Mouse (Mus musculus): Measurements from ENCODE around the gene Wdr92. TPM values are rescaled to one million over a fixed set of nuclear protein-coding genes. Genes with fewer than 3 reads are reported as not detected.
"Not testable (repeated sequence)": the region's sequence is repeated elsewhere in the genome, so short reads cannot be mapped to it uniquely, and the experiment has no call there.

Gene Wdr92
- polyA plus RNA-seq, 1 experiment from 2014 or later, result 20.9 TPM

DNA sequence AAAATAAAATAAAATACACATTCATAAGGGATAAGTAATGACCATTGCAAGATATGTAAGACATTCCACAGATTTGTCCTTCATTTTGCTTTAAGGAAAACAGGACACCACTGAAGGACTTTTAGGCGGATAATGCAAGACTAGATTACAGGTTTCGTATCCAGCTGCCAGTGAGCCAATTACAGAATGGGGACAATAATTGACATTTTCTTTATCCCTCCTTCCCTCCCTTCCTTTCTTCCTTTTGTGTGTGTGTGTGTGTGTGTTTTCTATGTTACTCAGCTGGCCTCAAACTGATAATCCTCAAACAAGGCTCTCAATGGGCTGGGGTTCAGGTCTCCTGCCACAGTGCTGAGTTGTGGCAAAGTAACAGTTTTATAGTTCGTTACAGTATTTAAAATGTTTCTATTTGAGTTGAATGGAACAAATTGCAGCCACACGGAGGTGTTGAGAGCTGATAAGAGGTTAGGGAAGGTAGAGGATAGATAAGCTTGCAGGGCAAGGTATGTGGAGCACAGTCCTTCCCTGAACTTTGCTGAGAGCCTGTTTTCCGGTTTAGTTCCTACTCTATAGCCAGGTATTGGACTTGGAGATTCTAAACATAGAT is 31.1 kb downstream of the Wdr92 start:
- Histone ChIP-seq H3K36me3 (peaks cover 8% of the 10 kb centered on the region; the same call in 1 of the 2 replicates), H3K4me2 (peak overlapping the region; percentile 68), H3K9ac (no peak overlapping the region), H3K4me1 (replicated peaks) (peaks cover 29% of the 10 kb centered on the region), H3K27ac (replicated peaks) (no peak overlapping the region), H3K27me3 (no peaks in the 10 kb centered on the region), H3K4me3 (peak overlapping the region; percentile 72; the same call in 1 of the 2 replicates), H3K9me3 (no peaks in the 10 kb centered on the region)
- 86% methylated on average over 5 of the region's 5 CpGs for WGBS
- no peak for ATAC-seq (ENCODE audit: low read depth)

GRCm38 (mm10) chr11:17215475-17215874 is 33.6 kb downstream of the Wdr92 start:
- ATAC-seq (ENCODE audit: low read depth), result no peak
- H3K36me3 ChIP-seq, result 0 out of 2 replicates have a peak, but pooled peaks cover under 1% of the 10 kb centered on the region
- no peak overlapping the region for H3K4me2 ChIP-seq
- H3K4me3 ChIP-seq, result no peak overlapping the region
- no peak overlapping the region for H3K9ac ChIP-seq
- 91% methylated on average over 3 of the region's 3 CpGs for WGBS
- no peaks in the 10 kb centered on the region for H3K9me3 ChIP-seq
- no peaks in the 10 kb centered on the region for H3K27me3 ChIP-seq
- H3K4me1 ChIP-seq (replicated peaks), result peaks cover 22% of the 10 kb centered on the region
- no peak overlapping the region for H3K27ac ChIP-seq (replicated peaks)

DNA sequence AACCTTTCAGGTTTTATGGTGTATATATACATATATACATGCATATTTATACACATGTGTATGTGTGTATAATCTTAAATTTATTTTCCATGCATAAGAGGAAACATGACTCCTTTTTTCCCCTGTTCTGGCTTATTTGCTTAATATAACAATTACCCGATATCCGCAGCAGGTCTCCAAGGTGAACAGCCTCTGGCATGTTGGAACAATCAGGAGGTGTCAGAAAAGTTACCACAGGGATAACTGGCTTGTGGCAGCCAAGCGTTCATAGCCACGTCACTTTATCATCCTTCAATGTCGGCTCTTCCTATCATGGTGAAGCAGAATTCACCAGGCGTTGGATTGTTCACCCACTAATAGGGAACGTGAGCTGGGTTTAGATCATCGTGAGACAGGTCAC is 39.2 kb downstream of the Wdr92 start:
- WGBS, result 96% methylated on average over 8 of the region's 8 CpGs
- Histone ChIP-seq H3K9me3 (no peaks in the 10 kb centered on the region), H3K4me1 (replicated peaks) (no peaks in the 10 kb centered on the region), H3K36me3 (peaks cover 36% of the 10 kb centered on the region), H3K27ac (replicated peaks) (no peak overlapping the region), H3K4me2 (no peak overlapping the region), H3K9ac (no peak overlapping the region), H3K4me3 (no peak overlapping the region), H3K27me3 (no peaks in the 10 kb centered on the region)
- no peak for ATAC-seq (ENCODE audit: low read depth)

DNA sequence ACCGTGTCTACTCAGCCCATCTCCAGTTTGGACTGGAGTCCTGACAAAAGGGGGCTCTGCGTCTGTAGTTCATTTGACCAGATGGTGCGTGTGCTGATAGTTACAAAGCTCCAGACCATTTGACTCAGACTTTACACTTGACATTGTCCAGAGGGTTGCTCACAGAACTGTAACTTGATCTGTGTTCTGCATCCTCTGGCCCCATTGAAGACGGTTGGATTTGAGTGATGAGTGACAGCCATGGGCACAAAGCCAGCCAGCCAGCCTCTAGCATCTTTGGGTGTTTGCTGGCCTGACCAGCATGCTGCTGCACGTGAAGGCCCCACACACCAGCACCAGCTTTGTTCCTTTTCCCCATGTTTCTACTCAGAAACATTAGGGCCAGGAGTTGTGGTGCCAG is 50.9 kb downstream of the Wdr92 start:
- Histone ChIP-seq H3K9ac (no peak overlapping the region), H3K9me3 (no peaks in the 10 kb centered on the region), H3K27ac (replicated peaks) (no peak overlapping the region), H3K4me3 (no peak overlapping the region), H3K36me3 (peaks cover 56% of the 10 kb centered on the region), H3K4me2 (no peak overlapping the region), H3K4me1 (replicated peaks) (no peaks in the 10 kb centered on the region), H3K27me3 (no peaks in the 10 kb centered on the region)
- no peak for ATAC-seq (ENCODE audit: low read depth)
- 85% methylated on average over 5 of the region's 5 CpGs for WGBS

DNA sequence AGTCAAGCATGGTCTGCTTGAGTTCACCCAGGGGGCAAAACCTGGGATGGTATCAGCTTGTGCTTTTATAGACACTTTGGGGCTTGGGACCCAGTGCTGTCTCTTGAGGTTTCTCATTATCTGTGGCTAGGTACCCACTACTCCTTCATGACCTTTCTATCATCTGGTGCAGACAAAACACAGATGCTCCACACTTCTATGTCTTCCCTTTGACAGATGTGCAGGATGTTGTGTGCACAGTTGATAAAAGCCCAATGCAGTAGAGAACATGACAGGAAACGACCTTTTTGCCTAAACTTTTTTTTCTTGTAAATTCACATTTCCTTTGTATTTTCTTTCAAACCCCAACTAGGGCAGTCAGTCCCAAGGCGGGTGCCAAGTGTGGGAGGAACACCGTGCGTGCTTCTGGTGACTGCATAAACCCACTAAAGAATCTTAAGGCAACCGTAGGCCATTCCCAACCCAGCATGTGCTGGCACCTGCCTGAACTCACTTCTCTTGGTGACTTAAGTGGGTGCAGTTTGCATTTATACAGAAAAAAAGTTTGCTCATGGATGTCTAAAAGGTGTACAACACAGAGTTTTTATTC is 54.6 kb downstream of the Wdr92 start:
- H3K4me2 ChIP-seq, result no peak overlapping the region
- H3K36me3 ChIP-seq, result peaks cover 37% of the 10 kb centered on the region
- 91% methylated on average over 5 of the region's 5 CpGs for WGBS
- no peaks in the 10 kb centered on the region for H3K27me3 ChIP-seq
- no peaks in the 10 kb centered on the region for H3K9me3 ChIP-seq
- ATAC-seq (ENCODE audit: low read depth), result no peak
- no peak overlapping the region for H3K27ac ChIP-seq (replicated peaks)
- H3K4me1 ChIP-seq (replicated peaks), result no peaks in the 10 kb centered on the region
- H3K9ac ChIP-seq, result no peak overlapping the region
- no peak overlapping the region for H3K4me3 ChIP-seq

- not testable (repeated sequence) for H3K27me3 ChIP-seq; H3K4me3 ChIP-seq; H3K4me1 ChIP-seq (replicated peaks); H3K27ac ChIP-seq (replicated peaks); H3K9me3 ChIP-seq; H3K9ac ChIP-seq; H3K4me2 ChIP-seq; ATAC-seq (ENCODE audit: low read depth)
- WGBS, result 88% methylated on average over 5 of the region's 5 CpGs
- peaks cover 21% of the 10 kb centered on the region for H3K36me3 ChIP-seq
Observed at GRCm38 (mm10) chr11:17238598-17238997, 56.7 kb downstream of the Wdr92 start.

DNA sequence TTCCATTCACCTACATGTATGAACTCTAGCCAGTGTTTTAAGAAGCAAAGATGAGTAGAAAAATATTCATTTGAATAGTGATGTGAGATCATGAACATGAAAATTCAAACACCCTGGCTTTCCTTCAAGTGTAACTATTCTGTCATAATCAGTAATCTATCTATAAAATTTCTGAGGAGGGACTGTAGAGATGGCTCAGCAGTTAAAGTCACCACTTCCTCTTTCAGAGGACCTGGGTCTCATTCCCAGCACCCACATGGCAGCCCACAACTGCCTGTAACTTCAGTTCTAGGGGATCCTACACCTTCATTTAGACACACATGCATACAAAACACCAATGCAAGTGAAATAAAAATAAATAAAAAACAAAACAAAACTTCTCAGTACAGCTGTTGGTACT is 66.8 kb downstream of the Wdr92 start:
- H3K4me1 ChIP-seq (replicated peaks), result no peaks in the 10 kb centered on the region
- no peak overlapping the region for H3K4me3 ChIP-seq
- H3K27me3 ChIP-seq, result no peaks in the 10 kb centered on the region
- ATAC-seq (ENCODE audit: low read depth), result no peak
- H3K9me3 ChIP-seq, result no peaks in the 10 kb centered on the region
- no peak overlapping the region for H3K9ac ChIP-seq
- no peak overlapping the region for H3K4me2 ChIP-seq
- no peaks in the 10 kb centered on the region for H3K36me3 ChIP-seq
- no peak overlapping the region for H3K27ac ChIP-seq (replicated peaks)

- Histone ChIP-seq H3K9me3 (no peaks in the 10 kb centered on the region), H3K27ac (replicated peaks) (peak overlapping the region; percentile 89; the same call in 1 of the 2 replicates), H3K4me1 (replicated peaks) (peaks cover 24% of the 10 kb centered on the region), H3K27me3 (no peaks in the 10 kb centered on the region), H3K36me3 (no peaks in the 10 kb centered on the region), H3K4me2 (peak overlapping the region; percentile 86), H3K4me3 (peak overlapping the region; percentile 83), H3K9ac (peak overlapping the region; percentile 88)
- 63% methylated on average over 8 of the region's 8 CpGs for WGBS
- ATAC-seq (ENCODE audit: low read depth), result peak; percentile 82
Observed at GRCm38 (mm10) chr11:17256813-17257365, 75.0 kb downstream of the Wdr92 start.

DNA sequence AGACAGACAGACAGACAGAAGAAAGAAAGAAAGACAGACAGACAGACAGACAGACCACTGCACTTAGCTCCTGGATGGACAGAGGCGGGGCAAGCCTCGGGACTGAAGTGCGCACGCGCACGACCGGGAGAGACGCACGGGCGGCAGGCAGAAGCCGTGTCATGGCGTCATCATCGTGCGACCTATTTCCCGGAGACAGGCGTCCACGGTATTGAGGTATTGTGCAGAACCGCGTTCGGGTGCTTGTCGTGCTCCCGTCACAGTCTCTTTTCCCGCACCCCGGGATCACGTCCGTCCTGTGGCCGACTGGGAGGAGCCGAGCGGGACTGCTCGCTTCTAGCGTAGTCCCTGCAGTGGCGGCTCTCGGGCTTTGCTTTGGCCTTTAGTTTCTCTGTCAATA is 75.5 kb downstream of the Wdr92 start, which contains the start of gene C1d:
C1d (plus strand) TSS at position 137 of the 400 bp plus-strand sequence.
- Histone ChIP-seq H3K4me2 (peak within 1 kb of the TSS; percentile 86), H3K36me3 (no peaks in the 10 kb centered on the region), H3K4me3 (peak within 1 kb of the TSS; percentile 83), H3K4me1 (replicated peaks) (peaks cover 24% of the 10 kb centered on the region), H3K9ac (peak within 1 kb of the TSS; percentile 88), H3K27ac (replicated peaks) (peak within 1 kb of the TSS; percentile 89), H3K27me3 (no peaks in the 10 kb centered on the region), H3K9me3 (no peaks in the 10 kb centered on the region)
- peak; percentile 93 for ATAC-seq (ENCODE audit: low read depth)
- under 1% methylated on average over 33 of the region's 33 CpGs for WGBS

DNA sequence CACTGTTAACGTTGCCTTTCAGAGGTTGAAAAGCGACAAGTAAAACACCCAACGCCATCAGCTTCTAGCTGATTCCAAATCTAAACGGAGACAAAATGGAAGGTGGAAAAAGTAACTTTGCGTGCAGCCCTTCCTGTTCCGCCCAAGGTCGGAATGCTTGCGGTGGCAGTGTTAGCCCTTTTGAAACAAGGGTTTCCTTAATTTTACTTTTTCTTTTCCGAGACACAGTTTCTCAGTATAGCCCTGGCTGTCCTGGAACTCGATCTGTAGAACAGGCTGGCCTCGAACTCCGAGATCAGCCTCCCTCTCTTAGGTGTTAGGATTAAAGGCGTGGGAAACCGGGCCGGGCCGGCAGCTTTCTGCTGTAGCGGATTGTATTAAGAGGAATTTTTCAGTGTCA is 76.0 kb downstream of the Wdr92 start:
- H3K4me2 ChIP-seq, result peak overlapping the region; percentile 86
- H3K9me3 ChIP-seq, result no peaks in the 10 kb centered on the region
- 1% methylated on average over 17 of the region's 17 CpGs for WGBS
- H3K9ac ChIP-seq, result peak overlapping the region; percentile 88
- H3K27ac ChIP-seq (replicated peaks), result peak overlapping the region; percentile 89
- no peaks in the 10 kb centered on the region for H3K27me3 ChIP-seq
- H3K4me1 ChIP-seq (replicated peaks), result peaks cover 24% of the 10 kb centered on the region
- no peaks in the 10 kb centered on the region for H3K36me3 ChIP-seq
- H3K4me3 ChIP-seq, result peak overlapping the region; percentile 83
- peak; percentile 32 for ATAC-seq (ENCODE audit: low read depth)

DNA sequence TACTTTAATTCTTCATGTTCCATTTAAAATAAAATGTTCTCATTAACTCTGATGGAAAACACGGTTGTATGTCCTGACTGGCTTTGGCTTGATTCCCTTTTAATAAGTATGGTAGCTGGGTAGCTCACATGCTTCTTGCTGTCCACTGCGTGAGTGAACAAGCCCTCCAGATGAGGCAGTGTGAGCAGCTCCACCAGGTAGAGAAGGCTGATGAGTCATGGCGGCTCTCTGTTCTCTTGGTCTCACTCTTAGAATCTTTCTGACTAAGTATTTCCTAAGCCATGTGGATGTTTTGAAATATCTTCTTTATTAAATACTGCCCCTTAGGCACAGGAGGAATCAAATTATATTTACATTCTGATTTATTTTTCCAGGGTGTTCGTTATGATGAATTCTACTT is 85.3 kb downstream of the Wdr92 start:
- ATAC-seq (ENCODE audit: low read depth), result no peak
- H3K9me3 ChIP-seq, result no peaks in the 10 kb centered on the region
- H3K27ac ChIP-seq (replicated peaks), result no peak overlapping the region
- peaks cover 22% of the 10 kb centered on the region for H3K36me3 ChIP-seq
- H3K27me3 ChIP-seq, result no peaks in the 10 kb centered on the region
- H3K4me1 ChIP-seq (replicated peaks), result no peaks in the 10 kb centered on the region
- no peak overlapping the region for H3K9ac ChIP-seq
- no peak overlapping the region for H3K4me3 ChIP-seq
- 94% methylated on average over 4 of the region's 4 CpGs for WGBS
- H3K4me2 ChIP-seq, result no peak overlapping the region

GRCm38 (mm10) chr11:17268801-17269200 is 86.9 kb downstream of the Wdr92 start:
- no peak for ATAC-seq (ENCODE audit: low read depth)

More at GRCm38 (mm10) chr11:17268801-17269200, 86.9 kb downstream of the Wdr92 start:
- no peaks in the 10 kb centered on the region for H3K4me1 ChIP-seq (replicated peaks)
- no peaks in the 10 kb centered on the region for H3K27me3 ChIP-seq
- no peaks in the 10 kb centered on the region for H3K9me3 ChIP-seq
- no peak overlapping the region for H3K4me3 ChIP-seq
- no peak overlapping the region for H3K9ac ChIP-seq
- whole genome bisulfite sequencing, result 93% methylated on average over 1 of the region's 1 CpGs
- H3K27ac ChIP-seq (replicated peaks), result no peak overlapping the region
- peaks cover 22% of the 10 kb centered on the region for H3K36me3 ChIP-seq
- H3K4me2 ChIP-seq, result no peak overlapping the region

Measured in neural tube, embryonic 13.5 days (tissue).